Mouse (Mus musculus) limb, embryonic 10.5 days (tissue): ENCODE data around the gene Ccr2. TPM values are rescaled to one million over a fixed set of nuclear protein-coding genes. Genes with fewer than 3 reads are reported as not detected.
"Not testable (repeated sequence)": the region's sequence is repeated elsewhere in the genome, so short reads cannot be mapped to it uniquely, and the experiment has no call there.

ENCODE experiments used
- DNase-seq: peaks from one replicate; pipeline ENCODE4 v3.0.0-alpha.2; 2017; ENCODE audit warnings: low spot score
- H3K27ac ChIP-seq: fragments of 300-500 bp; sonication (generic); 2 replicates; pipeline ENCODE4 v1.5.1; 2016; ENCODE audit warnings: mild to moderate bottlenecking
- H3K27me3 ChIP-seq: fragments of 300-500 bp; sonication (generic); 2 replicates; pipeline ENCODE4 v1.6.1; 2016; ENCODE audit warnings: low read depth, mild to moderate bottlenecking; ENCODE audit not compliant: poor library complexity, severe bottlenecking
- H3K36me3 ChIP-seq: fragments of 300-500 bp; sonication (generic); 2 replicates; pipeline ENCODE4 v1.6.1; 2016; ENCODE audit warnings: mild to moderate bottlenecking, moderate library complexity
- H3K4me1 ChIP-seq: fragments of 300-500 bp; sonication (generic); 2 replicates; pipeline ENCODE4 v1.6.1; 2016
- H3K4me3 ChIP-seq: fragments of 300-500 bp; sonication (generic); 2 replicates; pipeline ENCODE4 v1.5.1; 2016; ENCODE audit warnings: mild to moderate bottlenecking, moderate library complexity
- H3K9me3 ChIP-seq: fragments of 300-500 bp; sonication (generic); replicated peaks from 2 replicates; pipeline ENCODE4 v1.6.1; 2016; ENCODE audit warnings: mild to moderate bottlenecking
- WGBS: fragments of 180-500 bp; shearing (Covaris S2); methylation state at CpG from one replicate; pipeline ENCODE4 v1.1.7; 2016; 5-methylcytosine and 5-hydroxymethylcytosine counted together
- polyA plus RNA-seq: library from polyadenylated mRNA; unstranded; fragments of >200 nt; fragmentation: Nextera tagmentation; extraction: Ambion mirVana; gene quantifications from 2 replicates; pipeline ENCODE4 v1.2.1, GENCODE M21; 2016

Ccr2 gene
- polyA plus RNA-seq, 1 experiment from 2014 or later, result 0.48 TPM

DNA sequence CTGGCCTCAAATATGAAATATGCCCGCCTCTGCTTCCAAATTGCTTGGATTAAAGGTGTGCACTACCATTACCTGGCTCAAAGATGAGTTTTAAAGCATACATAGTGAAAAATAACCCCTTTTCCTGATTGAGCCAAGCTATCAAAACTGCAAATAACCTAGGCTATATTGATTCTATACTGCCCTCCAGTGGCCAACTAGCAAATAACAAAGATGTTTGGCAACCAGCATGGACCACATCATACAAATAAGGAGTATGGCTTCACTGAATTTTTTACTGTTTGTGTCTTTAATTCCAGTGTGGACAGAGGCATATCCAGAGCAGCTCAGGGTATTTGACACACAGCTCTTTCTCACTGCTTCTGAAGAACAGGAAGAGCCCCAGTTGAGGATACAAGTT lies 26.6 kb downstream of the Ccr2 start:
- H3K9me3 ChIP-seq, result no peaks in the 10 kb centered on the region
- 2% methylated on average over 1 of the region's 1 CpGs for WGBS
- H3K27ac ChIP-seq, result no peak overlapping the region
- H3K36me3 ChIP-seq, result no peaks in the 10 kb centered on the region
- peak; percentile 30 for DNase-seq
- no peaks in the 10 kb centered on the region for H3K4me1 ChIP-seq
- H3K27me3 ChIP-seq, result no peaks in the 10 kb centered on the region
- H3K4me3 ChIP-seq, result no peak overlapping the region

GRCm38 (mm10) chr9:124132899-124133298 lies 31.1 kb downstream of the Ccr2 start:
- H3K4me1 ChIP-seq, H3K9me3 ChIP-seq, H3K36me3 ChIP-seq, H3K27me3 ChIP-seq, H3K27ac ChIP-seq, DNase-seq, H3K4me3 ChIP-seq: not testable (repeated sequence)
- WGBS, result 78% methylated on average over 2 of the region's 2 CpGs

GRCm38 (mm10) chr9:124134919-124135318 lies 33.2 kb downstream of the Ccr2 start:
- not testable (repeated sequence) for DNase-seq
- WGBS, result 88% methylated on average over 1 of the region's 1 CpGs

GRCm38 (mm10) chr9:124137619-124138018 lies 35.9 kb downstream of the Ccr2 start:
- DNase-seq, result no peak
- 77% methylated on average over 11 of the region's 11 CpGs for WGBS
- Histone ChIP-seq H3K27me3 (no peaks in the 10 kb centered on the region), H3K9me3 (no peaks in the 10 kb centered on the region), H3K36me3 (no peaks in the 10 kb centered on the region), H3K27ac (no peak overlapping the region), H3K4me3 (no peak overlapping the region), H3K4me1 (no peaks in the 10 kb centered on the region)

More at GRCm38 (mm10) chr9:124134919-124135318, 33.2 kb downstream of the Ccr2 start:
- H3K27ac ChIP-seq, H3K4me1 ChIP-seq, H3K4me3 ChIP-seq, H3K36me3 ChIP-seq, H3K27me3 ChIP-seq, H3K9me3 ChIP-seq: not testable (repeated sequence)

DNA sequence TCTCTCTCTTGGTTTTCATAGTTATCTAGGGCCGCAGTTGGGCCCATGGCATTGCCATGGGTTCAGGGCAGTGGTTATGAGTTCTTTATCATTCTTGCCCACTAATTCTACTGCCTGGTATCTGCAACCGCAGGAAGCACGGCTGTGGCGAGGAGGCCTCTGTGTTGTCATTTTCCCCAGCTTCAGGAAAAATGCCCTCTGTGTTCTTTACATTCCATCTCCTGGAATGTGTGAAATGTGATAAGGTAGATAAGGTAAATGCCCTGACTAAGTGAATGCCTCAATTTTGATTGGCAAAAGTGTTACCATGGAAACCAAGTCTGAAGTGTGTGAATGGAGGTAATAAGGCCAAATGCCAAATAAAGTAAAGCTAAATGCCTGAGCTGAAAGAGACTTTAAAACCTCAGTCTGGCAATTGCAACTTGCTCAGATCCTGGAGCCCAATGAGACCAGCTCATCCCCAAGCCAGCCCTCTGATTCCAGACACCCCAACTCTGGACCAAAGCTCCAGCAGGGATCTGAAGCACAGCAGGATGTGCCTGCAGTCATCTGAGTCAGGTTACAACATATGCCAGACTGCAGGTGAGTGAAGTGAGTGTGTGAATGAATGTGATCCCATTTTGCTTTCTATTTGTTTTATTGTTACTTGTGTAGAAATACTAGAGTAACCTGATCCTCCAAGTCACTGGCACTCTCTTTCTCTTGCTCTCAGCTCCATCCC lies 36.5 kb downstream of the Ccr2 start:
- no peak overlapping the region for H3K4me3 ChIP-seq
- no peaks in the 10 kb centered on the region for H3K4me1 ChIP-seq
- no peaks in the 10 kb centered on the region for H3K27me3 ChIP-seq
- H3K9me3 ChIP-seq, result no peaks in the 10 kb centered on the region
- H3K27ac ChIP-seq, result no peak overlapping the region
- no peak for DNase-seq
- H3K36me3 ChIP-seq, result no peaks in the 10 kb centered on the region
- WGBS, result 54% methylated on average over 4 of the region's 4 CpGs

DNA sequence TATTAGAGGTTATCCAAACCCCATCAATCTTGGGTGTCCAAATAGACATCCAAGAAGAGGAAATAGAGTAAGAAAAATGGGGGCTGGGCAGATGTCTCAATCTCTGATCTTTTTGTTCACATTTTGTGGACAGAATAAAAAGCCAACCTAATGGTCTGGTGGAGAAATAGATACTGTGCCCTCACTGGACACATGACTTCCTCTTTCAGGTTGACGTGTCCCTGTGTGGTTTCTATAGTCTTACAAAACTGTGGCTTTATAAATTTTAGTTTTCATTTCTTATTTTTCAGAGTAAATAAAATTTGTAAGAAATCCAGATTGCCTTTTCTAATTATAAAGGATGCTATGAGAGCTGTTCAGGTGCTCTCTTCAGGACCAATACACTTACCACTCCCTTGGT lies 41.9 kb downstream of the Ccr2 start:
- no peaks in the 10 kb centered on the region for H3K36me3 ChIP-seq
- H3K9me3 ChIP-seq, result no peaks in the 10 kb centered on the region
- DNase-seq, result no peak
- no peaks in the 10 kb centered on the region for H3K4me1 ChIP-seq
- H3K4me3 ChIP-seq, result no peak overlapping the region
- WGBS, result 85% methylated on average over 1 of the region's 1 CpGs
- no peaks in the 10 kb centered on the region for H3K27me3 ChIP-seq
- H3K27ac ChIP-seq, result no peak overlapping the region

DNA sequence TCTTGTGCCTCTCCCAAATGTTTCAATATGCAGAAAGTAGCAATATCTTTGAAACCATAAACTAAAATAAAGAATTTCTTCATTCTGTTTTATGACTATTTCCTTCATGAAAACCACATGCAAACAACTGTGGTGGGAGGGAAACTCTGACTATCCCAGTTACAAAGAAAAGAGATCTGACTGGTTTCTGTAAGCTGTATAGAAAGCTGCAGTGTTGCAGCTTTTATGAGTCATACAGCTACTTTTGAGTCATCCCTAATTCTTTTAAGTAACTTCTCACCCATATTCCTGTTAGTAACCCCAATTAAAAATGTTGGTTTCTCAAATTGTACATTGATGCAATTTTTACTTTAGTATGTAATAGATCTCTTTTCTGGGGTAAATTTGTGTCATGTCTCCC lies 44.6 kb downstream of the Ccr2 start:
- no peak for DNase-seq
- Histone ChIP-seq H3K27me3 (no peaks in the 10 kb centered on the region), H3K4me1 (no peaks in the 10 kb centered on the region), H3K27ac (no peak overlapping the region), H3K4me3 (no peak overlapping the region), H3K36me3 (no peaks in the 10 kb centered on the region), H3K9me3 (no peaks in the 10 kb centered on the region)

Other genes with a start within 250 kb of the Ccr2 start
- gene Xcr1, start 239.9 kb upstream of the Ccr2 start, polyA plus RNA-seq, result not detected in 2 replicates
- gene Ccr1, start 133.3 kb upstream of the Ccr2 start, polyA plus RNA-seq, result 0.38 and 0.61 TPM in 2 replicates
- not detected in 2 replicates for gene Ccr1l1, start 123.5 kb upstream of the Ccr2 start, polyA plus RNA-seq
- not detected in 2 replicates for gene Ccr3, start 80.0 kb upstream of the Ccr2 start, polyA plus RNA-seq
- gene Ccr5, start 19.6 kb downstream of the Ccr2 start, polyA plus RNA-seq, result 0.15 and 0.30 TPM in 2 replicates
- 5.0 and 6.2 TPM in 2 replicates for gene 2010315B03Rik, start 210.7 kb downstream of the Ccr2 start, polyA plus RNA-seq